Mouse (Mus musculus) small intestine, adult 2 months (tissue): Measurements from ENCODE around the gene Rasal3.

Experiments used
- CTCF ChIP-seq: fragments of 200-500 bp; IDR thresholded peaks from 2 replicates; pipeline ENCODE4 v1.5.1; 2012; ENCODE audit warnings: low read depth, mild to moderate bottlenecking, control low read depth, inconsistent platforms, low read length, moderate library complexity, mixed read lengths; ENCODE audit not compliant: insufficient replicate concordance, insufficient read length; ENCODE audit errors: extremely low read depth
- POLR2A ChIP-seq: fragments of 200-500 bp; IDR thresholded peaks from 2 replicates; pipeline ENCODE4 v1.6.1; 2012; ENCODE audit warnings: low read depth, mild to moderate bottlenecking, control low read depth, inconsistent platforms, low read length, moderate library complexity

DNA sequence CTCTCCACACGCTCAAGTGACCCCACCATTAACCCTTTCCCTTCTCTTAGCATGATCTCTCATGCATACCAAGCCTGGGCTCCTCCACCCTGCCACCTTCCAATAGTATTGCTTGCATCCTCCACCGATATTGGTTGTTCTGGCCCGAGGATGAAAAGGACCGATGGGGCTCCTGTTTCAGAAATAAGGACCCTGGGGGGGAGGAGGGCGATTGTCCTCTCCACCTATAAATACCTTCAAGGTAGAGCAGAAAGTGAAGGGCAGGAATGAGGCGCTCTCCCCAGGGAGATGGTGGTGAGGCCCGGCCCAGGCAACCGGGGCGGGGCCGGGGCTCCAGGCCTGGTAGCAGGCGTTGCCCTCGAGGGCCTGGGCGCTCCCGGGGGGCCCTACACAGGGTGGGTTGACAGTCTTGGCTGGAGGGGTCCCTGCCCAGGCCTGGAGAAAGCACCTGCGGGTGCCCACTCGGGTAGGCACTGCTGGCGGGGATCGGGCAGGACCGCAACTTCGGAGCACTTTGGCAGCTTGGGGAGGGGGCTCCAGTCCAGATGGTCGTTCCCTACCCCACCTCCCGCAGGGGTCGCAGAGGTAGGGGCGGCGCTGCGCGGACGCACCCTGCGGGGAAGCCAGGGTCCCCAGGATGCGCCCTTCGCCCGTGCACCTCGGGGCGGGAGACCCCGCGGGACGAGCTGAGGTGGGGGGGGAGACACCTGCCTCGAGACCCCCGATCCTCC, 14.8 kb downstream of the Rasal3 start:
- TF ChIP-seq POLR2A: no peak
- TF ChIP-seq CTCF: no peak
